Mouse (Mus musculus) heart, embryonic 14.5 days (tissue): ENCODE measurements around the gene Cfap298. TPM values are rescaled to one million over a fixed set of nuclear protein-coding genes. Genes with fewer than 3 reads are reported as not detected.

Experiments used
- ATAC-seq: fragments of 200-750 bp; cut with Nextera tagmentation; 2 replicates; pipeline ENCODE4 v1.8.0; 2017; ENCODE audit warnings: low read depth, moderate TSS enrichment; ENCODE audit not compliant: insufficient number of reproducible peaks, insufficient read depth, low FRiP score
- H3K27ac ChIP-seq, 2 experiments: fragments of 200-500 bp in 1 of 2; fragments of 300-500 bp in 1 of 2; sonication (generic) in 1 of 2; replicated peaks in 1 of 2; 2 replicates each; pipeline ENCODE4 v1.5.1; 2012 to 2014; ENCODE audit warnings: low read depth in 2 of 2, low read length in 2 of 2, control low read depth in 1 of 2, mild to moderate bottlenecking in 1 of 2, mixed read lengths in 1 of 2; ENCODE audit not compliant: control insufficient read depth in 1 of 2, insufficient read depth in 1 of 2
- H3K27me3 ChIP-seq: fragments of 300-500 bp; sonication (generic); 2 replicates; pipeline ENCODE4 v1.6.1; 2014; ENCODE audit warnings: mild to moderate bottlenecking, low read length, control low read depth; ENCODE audit not compliant: control insufficient read depth, insufficient read depth
- H3K36me3 ChIP-seq: fragments of 300-500 bp; sonication (generic); 2 replicates; pipeline ENCODE4 v1.6.1; 2014; ENCODE audit warnings: mild to moderate bottlenecking, control low read depth, low read length, mixed read lengths; ENCODE audit not compliant: control insufficient read depth, insufficient read depth
- H3K4me1 ChIP-seq, 2 experiments: fragments of 200-500 bp in 1 of 2; fragments of 300-500 bp in 1 of 2; sonication (generic) in 1 of 2; 2 replicates each; pipeline ENCODE4 v1.6.1; 2012 to 2014; ENCODE audit warnings: low read length in 2 of 2, control low read depth in 1 of 2, mixed read lengths in 1 of 2; ENCODE audit not compliant: control insufficient read depth in 2 of 2, insufficient read depth in 2 of 2
- H3K4me2 ChIP-seq: fragments of 300-500 bp; sonication (generic); 2 replicates; pipeline ENCODE4 v1.6.1; 2014; ENCODE audit warnings: mild to moderate bottlenecking, low read length
- H3K4me3 ChIP-seq, 2 experiments: fragments of 200-500 bp in 1 of 2; fragments of 300-500 bp in 1 of 2; sonication (generic) in 1 of 2; 2 replicates each; pipeline ENCODE4 v1.5.1; 2012 to 2014; ENCODE audit warnings: low read length in 2 of 2, mild to moderate bottlenecking in 2 of 2, control low read depth in 1 of 2, low read depth in 1 of 2, moderate library complexity in 1 of 2; ENCODE audit not compliant: control insufficient read depth in 1 of 2, insufficient read depth in 1 of 2
- H3K9ac ChIP-seq: fragments of 300-500 bp; sonication (generic); 2 replicates; pipeline ENCODE4 v1.6.1; 2014; ENCODE audit warnings: mild to moderate bottlenecking, low read length
- H3K9me3 ChIP-seq: fragments of 300-500 bp; sonication (generic); 2 replicates; pipeline ENCODE4 v1.6.1; 2016; ENCODE audit warnings: low read length, control low read depth; ENCODE audit not compliant: control insufficient read depth
- WGBS: fragments of 180-500 bp; shearing (Covaris S2); extraction: QIAGEN DNeasy Blood & Tissue Kit; methylation state at CpG from one replicate; pipeline ENCODE4 v1.1.7; 2014; 5-methylcytosine and 5-hydroxymethylcytosine counted together
- microRNA-seq: library from miRNA; unstranded; fragments of <30 nt; microRNA quantifications from one replicate; pipeline ENCODE4, GENCODE M21; 2016
- polyA plus RNA-seq: library from polyadenylated mRNA; unstranded; fragments of >200 nt; fragmentation: Nextera tagmentation; extraction: Ambion mirVana; gene quantifications from 2 replicates; pipeline ENCODE4 v1.2.1, GENCODE M21; 2014

Cfap298 gene
- polyA plus RNA-seq, 1 experiment from 2014 or later = 36.6 TPM

DNA sequence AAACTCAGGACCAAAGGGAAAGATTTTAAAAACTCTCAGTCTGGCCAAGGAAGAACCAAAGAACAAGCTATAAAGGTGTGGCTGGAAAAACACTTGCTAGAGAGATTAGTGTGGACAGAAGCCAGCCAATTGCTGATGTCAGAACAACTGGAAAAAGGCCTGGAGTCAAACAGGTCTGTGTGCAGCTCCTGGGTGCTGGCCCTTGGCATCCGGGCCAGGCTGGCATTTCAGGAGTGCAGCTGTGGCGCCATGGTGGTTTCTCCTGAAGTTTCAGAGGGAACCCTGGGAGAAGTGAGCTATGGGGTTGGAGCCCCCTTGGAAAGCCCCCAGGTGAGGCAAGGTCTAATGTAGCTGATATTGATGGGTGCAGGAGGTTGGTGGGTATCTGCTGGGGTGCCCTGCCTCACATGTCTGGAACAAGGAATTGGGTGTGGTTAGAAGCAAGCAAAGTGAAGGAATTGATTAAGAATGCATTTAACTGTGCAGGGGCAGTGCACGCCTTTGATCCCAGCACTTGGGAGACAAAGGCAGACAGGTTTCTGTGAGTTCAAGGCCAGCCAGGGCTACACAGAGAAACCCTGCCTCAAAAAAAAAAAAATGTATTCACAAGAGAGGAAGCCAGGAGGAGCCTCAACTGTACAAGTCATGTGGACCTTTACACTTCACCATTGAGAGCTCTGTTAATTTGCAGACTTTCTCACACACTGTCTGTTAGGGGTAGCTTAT is 56.6 kb downstream of the Cfap298 start:
- Histone ChIP-seq H3K4me1 (peaks cover 11 to 15% of the 10 kb centered on the region in 2 experiments), H3K27me3 (no peaks in the 10 kb centered on the region), H3K27ac (no peak overlapping the region), H3K4me3 (no peak overlapping the region), H3K36me3 (no peaks in the 10 kb centered on the region), H3K9ac (no peak overlapping the region), H3K4me2 (no peak overlapping the region), H3K9me3 (no peaks in the 10 kb centered on the region)
- no peak for ATAC-seq
- 85% methylated on average over 3 of the region's 3 CpGs for WGBS

Small RNA genes lying within 50 kb of the gene (microRNA-seq; reads per million reads assigned to microRNA genes)
- gene Gm22933 = not detected

Other genes starting within 250 kb of the Cfap298 start
- gene Mis18a, start 207.7 kb downstream of the Cfap298 start, polyA plus RNA-seq = 28.8 and 29.9 TPM in 2 replicates
- 37.6 and 38.2 TPM in 2 replicates for gene Mrap, start 196.9 kb downstream of the Cfap298 start, polyA plus RNA-seq
- gene Urb1, start 124.7 kb downstream of the Cfap298 start, polyA plus RNA-seq = 7.2 and 7.6 TPM in 2 replicates
- gene Eva1c, start 108.4 kb downstream of the Cfap298 start, polyA plus RNA-seq = 3.0 and 3.3 TPM in 2 replicates
- gene Synj1, start 76.2 kb upstream of the Cfap298 start, polyA plus RNA-seq = 14.1 and 16.5 TPM in 2 replicates
- 42.7 and 45.1 TPM in 2 replicates for gene Paxbp1, start 109.4 kb upstream of the Cfap298 start, polyA plus RNA-seq
- 0.18 and 0.19 TPM in 2 replicates for gene 4932438H23Rik, start 160.0 kb upstream of the Cfap298 start, polyA plus RNA-seq